Mouse (Mus musculus): ENCODE results near the gene Rgn. TPM values are rescaled to one million over a fixed set of nuclear protein-coding genes. Genes with fewer than 3 reads are reported as not detected.

Rgn gene
- polyA plus RNA-seq, 1 experiment from 2014 or later: 0.93 TPM

GRCm38 (mm10) chrX:20561846-20562245 lies 12.3 kb downstream of the Rgn start:
- Histone ChIP-seq H3K36me3 (ENCODE audit: control insufficient read depth, insufficient read depth, low read length) (no peaks in the 10 kb centered on the region), H3K9ac (ENCODE audit: low read depth, low read length) (no peak overlapping the region), H3K27ac (ENCODE audit: low read depth, low read length) (no peak overlapping the region), H3K27me3 (replicated peaks; ENCODE audit: control insufficient read depth, insufficient read depth, low read length) (no peaks in the 10 kb centered on the region), H3K4me1 (ENCODE audit: control insufficient read depth, insufficient read depth, low read depth, low read length) (no peaks in the 10 kb centered on the region), H3K4me2 (ENCODE audit: low read length) (no peak overlapping the region), H3K4me3 (ENCODE audit: low read length) (no peak overlapping the region), H3K9me3 (ENCODE audit: control insufficient read depth, low read length) (no peaks in the 10 kb centered on the region)
- ATAC-seq: no peak
- WGBS: 29% methylated on average over 1 of the region's 1 CpGs

- Histone ChIP-seq H3K9ac (ENCODE audit: low read depth, low read length) (no peak overlapping the region), H3K4me1 (ENCODE audit: control insufficient read depth, insufficient read depth, low read depth, low read length) (no peaks in the 10 kb centered on the region), H3K27ac (ENCODE audit: low read depth, low read length) (no peak overlapping the region), H3K27me3 (replicated peaks; ENCODE audit: control insufficient read depth, insufficient read depth, low read length) (no peaks in the 10 kb centered on the region), H3K36me3 (ENCODE audit: control insufficient read depth, insufficient read depth, low read length) (no peaks in the 10 kb centered on the region), H3K4me2 (ENCODE audit: low read length) (no peak overlapping the region), H3K9me3 (ENCODE audit: control insufficient read depth, low read length) (no peaks in the 10 kb centered on the region), H3K4me3 (ENCODE audit: low read length) (no peak overlapping the region)
- 85% methylated on average over 4 of the region's 4 CpGs for WGBS
- ATAC-seq: no peak
These were observed 14.4 kb downstream of the Rgn start for GRCm38 (mm10) chrX:20563941-20564340.

- Histone ChIP-seq H3K9ac (ENCODE audit: low read depth, low read length) (no peak overlapping the region), H3K27me3 (replicated peaks; ENCODE audit: control insufficient read depth, insufficient read depth, low read length) (no peaks in the 10 kb centered on the region), H3K4me3 (ENCODE audit: low read length) (no peak overlapping the region), H3K4me1 (ENCODE audit: control insufficient read depth, insufficient read depth, low read depth, low read length) (no peaks in the 10 kb centered on the region), H3K36me3 (ENCODE audit: control insufficient read depth, insufficient read depth, low read length) (no peaks in the 10 kb centered on the region), H3K4me2 (ENCODE audit: low read length) (no peak overlapping the region), H3K27ac (ENCODE audit: low read depth, low read length) (no peak overlapping the region), H3K9me3 (ENCODE audit: control insufficient read depth, low read length) (0 out of 2 replicates have a peak, but pooled peaks cover 2% of the 10 kb centered on the region)
- ATAC-seq: no peak
- 44% methylated on average over 2 of the region's 2 CpGs for WGBS
These were observed 21.4 kb downstream of the Rgn start for GRCm38 (mm10) chrX:20571024-20571423.

- no peak overlapping the region for H3K4me2 ChIP-seq (ENCODE audit: low read length)
- H3K9ac ChIP-seq (ENCODE audit: low read depth, low read length): no peak overlapping the region
- no peaks in the 10 kb centered on the region for H3K4me1 ChIP-seq (ENCODE audit: control insufficient read depth, insufficient read depth, low read depth, low read length)
- 79% methylated on average over 9 of the region's 9 CpGs for WGBS
- no peaks in the 10 kb centered on the region for H3K27me3 ChIP-seq (replicated peaks; ENCODE audit: control insufficient read depth, insufficient read depth, low read length)
- 0 out of 2 replicates have a peak, but pooled peaks cover 2% of the 10 kb centered on the region for H3K9me3 ChIP-seq (ENCODE audit: control insufficient read depth, low read length)
- no peak overlapping the region for H3K27ac ChIP-seq (ENCODE audit: low read depth, low read length)
- no peaks in the 10 kb centered on the region for H3K36me3 ChIP-seq (ENCODE audit: control insufficient read depth, insufficient read depth, low read length)
- no peak for ATAC-seq
- no peak overlapping the region for H3K4me3 ChIP-seq (ENCODE audit: low read length)
These were observed 23.1 kb downstream of the Rgn start for GRCm38 (mm10) chrX:20572683-20573082.

DNA sequence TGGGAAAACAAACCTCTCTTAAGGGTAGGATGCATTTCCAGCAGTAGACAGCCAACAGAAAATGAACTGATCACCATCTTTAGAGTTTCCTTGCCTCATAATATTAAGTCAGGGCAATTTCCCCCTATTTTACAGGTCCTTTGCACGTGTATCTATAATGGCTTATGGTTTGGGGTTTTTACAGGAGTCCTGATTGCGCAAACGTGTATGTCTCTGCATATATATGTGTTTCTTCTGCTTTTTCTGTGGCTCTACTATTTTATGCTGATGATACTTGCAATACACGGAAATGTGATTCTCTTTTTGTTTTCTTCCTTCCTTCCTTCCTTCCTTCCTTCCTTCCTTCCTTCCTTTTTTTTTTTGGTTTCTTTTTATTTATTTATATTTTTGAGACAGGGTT lies 24.3 kb downstream of the Rgn start:
- Histone ChIP-seq H3K4me3 (ENCODE audit: low read length) (no peak overlapping the region), H3K9me3 (ENCODE audit: control insufficient read depth, low read length) (0 out of 2 replicates have a peak, but pooled peaks cover 2% of the 10 kb centered on the region), H3K27me3 (replicated peaks; ENCODE audit: control insufficient read depth, insufficient read depth, low read length) (no peaks in the 10 kb centered on the region), H3K27ac (ENCODE audit: low read depth, low read length) (no peak overlapping the region), H3K4me1 (ENCODE audit: control insufficient read depth, insufficient read depth, low read depth, low read length) (no peaks in the 10 kb centered on the region), H3K9ac (ENCODE audit: low read depth, low read length) (no peak overlapping the region), H3K4me2 (ENCODE audit: low read length) (no peak overlapping the region), H3K36me3 (ENCODE audit: control insufficient read depth, insufficient read depth, low read length) (no peaks in the 10 kb centered on the region)
- WGBS: 89% methylated on average over 4 of the region's 4 CpGs
- no peak for ATAC-seq

GRCm38 (mm10) chrX:20587968-20588367 lies 38.4 kb downstream of the Rgn start:
- no peaks in the 10 kb centered on the region for H3K27me3 ChIP-seq (replicated peaks; ENCODE audit: control insufficient read depth, insufficient read depth, low read length)
- no peaks in the 10 kb centered on the region for H3K9me3 ChIP-seq (ENCODE audit: control insufficient read depth, low read length)
- WGBS: 22% methylated on average over 4 of the region's 4 CpGs
- no peak overlapping the region for H3K4me2 ChIP-seq (ENCODE audit: low read length)
- no peak for ATAC-seq
- H3K4me1 ChIP-seq (ENCODE audit: control insufficient read depth, insufficient read depth, low read depth, low read length): no peaks in the 10 kb centered on the region
- H3K4me3 ChIP-seq (ENCODE audit: low read length): no peak overlapping the region
- H3K27ac ChIP-seq (ENCODE audit: low read depth, low read length): no peak overlapping the region
- no peak overlapping the region for H3K9ac ChIP-seq (ENCODE audit: low read depth, low read length)
- no peaks in the 10 kb centered on the region for H3K36me3 ChIP-seq (ENCODE audit: control insufficient read depth, insufficient read depth, low read length)

DNA sequence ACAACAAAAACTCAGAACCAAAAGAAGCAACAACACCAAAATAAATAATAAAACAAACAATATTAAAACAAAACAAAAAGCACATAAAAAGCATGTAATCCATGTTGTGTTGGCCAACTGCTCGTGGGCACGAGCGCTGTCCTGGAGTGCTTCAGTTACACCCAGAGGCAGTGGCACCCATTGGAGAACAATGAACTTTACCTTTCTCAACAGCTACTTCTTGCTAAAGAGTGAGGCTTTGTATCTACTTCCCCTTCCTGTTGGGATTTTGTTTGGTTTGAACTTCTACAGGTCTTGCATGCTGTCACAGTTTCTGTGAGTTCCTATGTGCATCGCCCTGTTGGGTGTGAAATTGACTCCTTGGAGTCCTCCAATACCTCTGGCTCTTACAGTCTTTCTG lies 58.9 kb downstream of the Rgn start:
- no peak overlapping the region for H3K4me3 ChIP-seq (ENCODE audit: low read length)
- no peak for ATAC-seq
- H3K9me3 ChIP-seq (ENCODE audit: control insufficient read depth, low read length): no peaks in the 10 kb centered on the region
- 85% methylated on average over 4 of the region's 4 CpGs for WGBS
- no peaks in the 10 kb centered on the region for H3K36me3 ChIP-seq (ENCODE audit: control insufficient read depth, insufficient read depth, low read length)
- H3K9ac ChIP-seq (ENCODE audit: low read depth, low read length): no peak overlapping the region
- no peak overlapping the region for H3K4me2 ChIP-seq (ENCODE audit: low read length)
- no peak overlapping the region for H3K27ac ChIP-seq (ENCODE audit: low read depth, low read length)
- H3K4me1 ChIP-seq (ENCODE audit: control insufficient read depth, insufficient read depth, low read depth, low read length): no peaks in the 10 kb centered on the region
- no peaks in the 10 kb centered on the region for H3K27me3 ChIP-seq (replicated peaks; ENCODE audit: control insufficient read depth, insufficient read depth, low read length)

Other genes starting within 250 kb of the Rgn start
- gene Rp2, start 185.3 kb upstream of the Rgn start, polyA plus RNA-seq (2015; fragmentation: Nextera tagmentation; extraction: Ambion mirVana): 15.2 and 17.5 TPM in 2 replicates
- gene Jade3, start 124.1 kb upstream of the Rgn start, polyA plus RNA-seq (2015; fragmentation: Nextera tagmentation; extraction: Ambion mirVana): 4.1 and 5.0 TPM in 2 replicates
- gene Rbm10, start 67.7 kb downstream of the Rgn start, polyA plus RNA-seq (2015; fragmentation: Nextera tagmentation; extraction: Ambion mirVana): 48.1 and 52.9 TPM in 2 replicates
- 214 and 250 TPM in 2 replicates for gene Ndufb11, start 67.8 kb downstream of the Rgn start, polyA plus RNA-seq (2015; fragmentation: Nextera tagmentation; extraction: Ambion mirVana)
- gene Uba1, start 108.5 kb downstream of the Rgn start, polyA plus RNA-seq (2015; fragmentation: Nextera tagmentation; extraction: Ambion mirVana): 350 and 371 TPM in 2 replicates
- gene Cdk16, start 138.2 kb downstream of the Rgn start, polyA plus RNA-seq (2015; fragmentation: Nextera tagmentation; extraction: Ambion mirVana): 153 and 167 TPM in 2 replicates
- 97.8 and 110 TPM in 2 replicates for gene Usp11, start 154.1 kb downstream of the Rgn start, polyA plus RNA-seq (2015; fragmentation: Nextera tagmentation; extraction: Ambion mirVana)
- 388 and 428 TPM in 2 replicates for gene Araf, start 248.0 kb downstream of the Rgn start, polyA plus RNA-seq (2015; fragmentation: Nextera tagmentation; extraction: Ambion mirVana)

All from hindbrain, embryonic 16.5 days (tissue).